8 mouse cellular contexts compared by ENCODE assay signal in genomic region chr9:52167863-52168685, GRCm38 (mm10). TPM values are rescaled to one million over a fixed set of nuclear protein-coding genes. Genes with fewer than 3 reads are reported as not detected.
DNase-seq lines count a peak whose midpoint lies in the region; ATAC-seq and TF ChIP-seq lines count a peak whose summit lies in the region.

Zc3h12c (minus strand) TSS chr9:52168572.

- no peaks in the 10 kb centered on the region for H3K9me3 ChIP-seq in forebrain, embryonic 12.5 days
- no peaks in the 10 kb centered on the region for H3K9me3 ChIP-seq in heart, postnatal 0 days (replicated peaks; ENCODE audit: control insufficient read depth, low read length)
- no peaks in the 10 kb centered on the region for H3K9me3 ChIP-seq in liver, postnatal 0 days (ENCODE audit: low read length)
- H3K9me3 ChIP-seq in neural tube, embryonic 15.5 days (replicated peaks): no peaks in the 10 kb centered on the region

- TF ChIP-seq EP300 in heart, postnatal 0 days (IDR thresholded peaks at IDR 0.05; ENCODE audit: low read depth): no peak
- no peak for TF ChIP-seq EP300 in liver, postnatal 0 days (IDR thresholded peaks at IDR 0.05; ENCODE audit: low read depth)

- H3K9ac ChIP-seq in forebrain, embryonic 12.5 days: peak within 1 kb of the TSS; percentile 99
- H3K9ac ChIP-seq in heart, postnatal 0 days (replicated peaks; ENCODE audit: low read depth, low read length): peak within 1 kb of the TSS; percentile 97
- H3K9ac ChIP-seq in liver, postnatal 0 days (replicated peaks): peak within 1 kb of the TSS; percentile 75
- peak within 1 kb of the TSS; percentile 99 for H3K9ac ChIP-seq in neural tube, embryonic 15.5 days (replicated peaks)

- WGBS in forebrain, embryonic 12.5 days: under 1% methylated on average over 96 of the region's 100 CpGs
- under 1% methylated on average over 66 of the region's 100 CpGs for WGBS in heart, postnatal 0 days
- WGBS in liver, postnatal 0 days (ENCODE audit: insufficient replicate concordance): under 1% methylated on average over 72 of the region's 100 CpGs
- WGBS in neural tube, embryonic 15.5 days: under 1% methylated on average over 99 of the region's 100 CpGs

- H3K27me3 ChIP-seq in forebrain, embryonic 12.5 days: peaks cover 12% of the 10 kb centered on the region; the same call in 1 of the 2 replicates
- H3K27me3 ChIP-seq in heart, postnatal 0 days (ENCODE audit: control insufficient read depth, insufficient read depth, low read length): no peaks in the 10 kb centered on the region
- H3K27me3 ChIP-seq in liver, postnatal 0 days (ENCODE audit: insufficient read depth, low read length): peaks cover 20% of the 10 kb centered on the region; the same call in 1 of the 2 replicates
- H3K27me3 ChIP-seq in neural tube, embryonic 15.5 days (replicated peaks): no peaks in the 10 kb centered on the region

- peaks cover 34% of the 10 kb centered on the region for H3K4me1 ChIP-seq in forebrain, embryonic 12.5 days
- H3K4me1 ChIP-seq in heart, postnatal 0 days (ENCODE audit: control insufficient read depth, insufficient read depth): no peaks in the 10 kb centered on the region
- H3K4me1 ChIP-seq in liver, postnatal 0 days (ENCODE audit: insufficient read depth): peaks cover 19% of the 10 kb centered on the region
- peaks cover 20% of the 10 kb centered on the region for H3K4me1 ChIP-seq in neural tube, embryonic 15.5 days

- 0 out of 2 replicates have a peak, but pooled peaks cover 3% of the 10 kb centered on the region for H3K36me3 ChIP-seq in forebrain, embryonic 12.5 days (replicated peaks)
- no peaks in the 10 kb centered on the region for H3K36me3 ChIP-seq in heart, postnatal 0 days (replicated peaks; ENCODE audit: control insufficient read depth, insufficient read depth, low read length)
- H3K36me3 ChIP-seq in liver, postnatal 0 days (replicated peaks; ENCODE audit: insufficient read depth, low read length): no peaks in the 10 kb centered on the region
- no peaks in the 10 kb centered on the region for H3K36me3 ChIP-seq in neural tube, embryonic 15.5 days

- H3K27ac ChIP-seq in forebrain, embryonic 12.5 days: peak within 1 kb of the TSS; percentile 98
- peak within 1 kb of the TSS; percentile 98 for H3K27ac ChIP-seq in heart, postnatal 0 days (ENCODE audit: low read depth)
- H3K27ac ChIP-seq in liver, postnatal 0 days (ENCODE audit: low read depth): peak within 1 kb of the TSS; percentile 53
- peak within 1 kb of the TSS; percentile 97 for H3K27ac ChIP-seq in neural tube, embryonic 15.5 days (replicated peaks)

- peak within 1 kb of the TSS; percentile 67 for H3K4me2 ChIP-seq in forebrain, embryonic 12.5 days
- H3K4me2 ChIP-seq in heart, postnatal 0 days (ENCODE audit: low read depth, low read length): peak within 1 kb of the TSS; percentile 64
- peak within 1 kb of the TSS; percentile 95 for H3K4me2 ChIP-seq in liver, postnatal 0 days (ENCODE audit: low read depth, low read length)
- H3K4me2 ChIP-seq in neural tube, embryonic 15.5 days: peak within 1 kb of the TSS; percentile 76

- TF ChIP-seq CTCF in heart, postnatal 0 days (IDR thresholded peaks at IDR 0.05; ENCODE audit: low read depth): no peak
- TF ChIP-seq CTCF in liver, postnatal 0 days (IDR thresholded peaks at IDR 0.05; ENCODE audit: low read depth): no peak

- ATAC-seq in forebrain, embryonic 12.5 days (ENCODE audit: low FRiP score): peak; percentile 83
- peak; percentile 78 for ATAC-seq in heart, postnatal 0 days (ENCODE audit: insufficient read depth, low read depth)
- ATAC-seq in liver, postnatal 0 days: peak; percentile 80
- ATAC-seq in neural tube, embryonic 15.5 days (ENCODE audit: low FRiP score): peak; percentile 83

- peak within 1 kb of the TSS; percentile 93 for H3K4me3 ChIP-seq in forebrain, embryonic 12.5 days (replicated peaks)
- peak within 1 kb of the TSS; percentile 95 for H3K4me3 ChIP-seq in heart, postnatal 0 days (ENCODE audit: low read depth, low read length)
- peak within 1 kb of the TSS; percentile 66 for H3K4me3 ChIP-seq in liver, postnatal 0 days (ENCODE audit: low read depth, low read length)
- H3K4me3 ChIP-seq in neural tube, embryonic 15.5 days (replicated peaks): peak within 1 kb of the TSS; percentile 92

- peak; percentile 18 for DNase-seq in ES-CJ7 (ENCODE audit: low read depth, low spot score)
- DNase-seq in c-Kit-positive CD71-positive TER-119-positive erythroid progenitor cells, embryonic 14.5 days (ENCODE audit: low spot score): peak; percentile 14
- DNase-seq in heart, postnatal 0 days (ENCODE audit: low spot score): peak; percentile 52
- peak; percentile 66 to 82 for DNase-seq in kidney, postnatal 25 days
- peak; percentile 63 for DNase-seq in liver, postnatal 0 days
- peak; percentile 13 to 16 for DNase-seq in thymus, adult 18-20 months

RNA-seq across cellular contexts. Expression of gene Zc3h12c, which starts in this region (rescaled TPM):
- polyA plus RNA-seq in forebrain, embryonic 12.5 days (2016; fragmentation: Nextera tagmentation; extraction: Ambion mirVana): 12.6 and 12.8 TPM in 2 replicates
- 5.8 and 9.8 TPM in 2 replicates for total RNA-seq in heart, postnatal 0 days (2014; rRNA removed; ENCODE audit: low replicate concordance)
- polyA plus RNA-seq in heart, postnatal 0 days (2015; fragmentation: Nextera tagmentation; extraction: Ambion mirVana): 1.8 and 1.9 TPM in 2 replicates
- 0.72 and 0.75 TPM in 2 replicates for polyA plus RNA-seq in liver, postnatal 0 days (2015; fragmentation: Nextera tagmentation; extraction: Ambion mirVana)
- polyA plus RNA-seq in neural tube, embryonic 15.5 days (2015; fragmentation: Nextera tagmentation; extraction: Ambion mirVana): 3.4 TPM in 2 replicates

Comparison
In these comparisons a context has a peak if more than half of its experiments do, and no peak if none do; other contexts are left out.
1. Peak in every context shown above with its lines: DNase-seq, ATAC-seq, H3K4me3 ChIP-seq and H3K27ac ChIP-seq.
2. Peak in DNase-seq, ATAC-seq, H3K4me3 ChIP-seq, H3K27ac ChIP-seq, H3K9ac ChIP-seq and H3K4me2 ChIP-seq in liver, postnatal 0 days; RNA of the gene not detected or under 1 TPM.
3. DNase-seq: peak in every context shown above with its lines; median percentile 74 in kidney, postnatal 25 days; 63 in liver, postnatal 0 days; 52 in heart, postnatal 0 days; 18 in ES-CJ7; 14 in thymus, adult 18-20 months; 14 in c-Kit-positive CD71-positive TER-119-positive erythroid progenitor cells, embryonic 14.5 days.